Mouse (Mus musculus) layer of hippocampus, adult 8-10 months (tissue): ENCODE data around the gene Gm26741. TPM values are rescaled to one million over a fixed set of nuclear protein-coding genes. Genes with fewer than 3 reads are reported as not detected.
A peak's percentile ranks its signal among the peaks of the same experiment; 100 is the strongest.
"Not testable (repeated sequence)": the region's sequence is repeated elsewhere in the genome, so short reads cannot be mapped to it uniquely, and the experiment has no call there.

Experiments
- DNase-seq, 2 experiments: peaks; one replicate each; pipeline ENCODE4 v3.0.0; 2022; ENCODE audit warnings: low spot score in 2 of 2
- total RNA-seq, 4 experiments: library from RNA; stranded (reverse); gene quantifications; 2 replicates each; pipeline ENCODE4 v1.2.4; 2022

Gm26741 gene
- total RNA-seq, result not detected

- no peak for DNase-seq
These were observed at the start of gene Gm26741 for GRCm38 (mm10) chr10:52358467-52358866. TSS of gene Gm26741 (plus strand) at chr10:52358767.

GRCm38 (mm10) chr10:52309196-52309595 is 49.4 kb upstream of the Gm26741 start:
- DNase-seq, result no peak

- no peak for DNase-seq
These were observed 38.9 kb upstream of the Gm26741 start for GRCm38 (mm10) chr10:52319506-52320286.

- DNase-seq, result no peak
These were observed 36.6 kb upstream of the Gm26741 start for GRCm38 (mm10) chr10:52321918-52322317.

GRCm38 (mm10) chr10:52331007-52331406 is 27.6 kb upstream of the Gm26741 start:
- DNase-seq, result no peak

- DNase-seq, result not testable (repeated sequence)
These were observed 15.2 kb upstream of the Gm26741 start for GRCm38 (mm10) chr10:52343324-52343723.

GRCm38 (mm10) chr10:52353184-52353583 is 5.4 kb upstream of the Gm26741 start:
- no peak for DNase-seq

- DNase-seq, result no peak
These were observed 1.7 kb downstream of the Gm26741 start for GRCm38 (mm10) chr10:52360241-52360735.

- no peak for DNase-seq
These were observed 2.5 kb downstream of the Gm26741 start for GRCm38 (mm10) chr10:52360862-52361609.

- no peak for DNase-seq
These were observed 9.8 kb downstream of the Gm26741 start for GRCm38 (mm10) chr10:52368376-52368775.

- no peak for DNase-seq
These were observed 15.3 kb downstream of the Gm26741 start for GRCm38 (mm10) chr10:52373834-52374233.

GRCm38 (mm10) chr10:52374651-52375050 is 16.1 kb downstream of the Gm26741 start:
- no peak for DNase-seq

- no peak for DNase-seq
These were observed 17.9 kb downstream of the Gm26741 start for GRCm38 (mm10) chr10:52376422-52376821.

- DNase-seq, result no peak
These were observed 19.2 kb downstream of the Gm26741 start for GRCm38 (mm10) chr10:52377813-52378212.

GRCm38 (mm10) chr10:52381321-52381801 is 22.8 kb downstream of the Gm26741 start:
- no peak for DNase-seq

GRCm38 (mm10) chr10:52381845-52382591 is 23.5 kb downstream of the Gm26741 start, which contains the start of gene Gopc:
TSS of gene Gopc (minus strand) at chr10:52382124.
- peak; percentile 95 to 97 for DNase-seq

- DNase-seq, result no peak
These were observed 24.5 kb downstream of the Gm26741 start for GRCm38 (mm10) chr10:52383022-52383421.

GRCm38 (mm10) chr10:52383522-52383921 is 25.0 kb downstream of the Gm26741 start:
- DNase-seq, result no peak

GRCm38 (mm10) chr10:52384823-52385610 is 26.4 kb downstream of the Gm26741 start:
- DNase-seq, result peak in 1 of 2 experiments; percentile 39

- DNase-seq, result no peak
These were observed 28.6 kb downstream of the Gm26741 start for GRCm38 (mm10) chr10:52387192-52387591.
